Mouse (Mus musculus): Measurements from ENCODE around the gene Tmem184c. TPM values are rescaled to one million over a fixed set of nuclear protein-coding genes. Genes with fewer than 3 reads are reported as not detected.

Tmem184c gene
- total RNA-seq (2023), result 14.4 TPM

GRCm38 (mm10) chr8:77610374-77610969 lies at the start of gene Tmem184c:
TSS of gene Tmem184c (minus strand) at chr8:77610698.

DNA sequence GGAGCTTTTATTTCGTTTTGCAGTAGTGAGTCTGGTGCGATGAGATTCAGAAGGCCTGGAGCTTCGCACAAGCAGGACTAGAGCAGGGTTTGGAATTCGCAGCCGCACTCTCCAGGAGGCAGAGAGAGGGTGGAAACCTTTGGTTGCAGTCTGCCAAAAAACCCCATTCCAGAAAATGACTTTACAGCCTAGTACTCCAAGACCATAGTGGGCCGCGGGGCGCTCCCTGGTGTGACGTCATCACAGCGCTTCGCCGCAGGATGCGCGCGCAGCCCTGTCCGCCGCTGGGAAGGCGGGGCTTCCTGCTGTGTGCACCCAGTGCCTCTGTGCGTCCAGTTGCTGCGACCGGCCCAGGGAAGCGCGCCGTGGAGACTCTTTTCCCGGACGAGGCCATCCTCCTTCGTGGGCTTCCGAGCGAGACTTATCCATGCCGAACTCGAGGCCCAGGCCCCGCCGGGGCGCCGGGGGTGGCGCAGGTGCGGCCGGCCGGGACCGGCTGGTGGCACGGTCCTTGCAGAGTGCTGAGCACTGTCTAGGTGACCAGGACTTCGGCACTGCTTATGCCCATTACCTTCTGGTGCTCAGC lies 61.3 kb downstream of the Tmem184c start, which contains the start of gene Prmt9:
TSS of gene Prmt9 (plus strand) at position 277 of the 586 bp plus-strand sequence.

Other genes with a start within 250 kb of the Tmem184c start
- gene Arhgap10, start 92.7 kb downstream of the Tmem184c start, total RNA-seq (2023), result 16.3 TPM
- gene Prmt9, start 61.3 kb downstream of the Tmem184c start, total RNA-seq (2023), result 19.1 TPM
- not detected for gene Ednra, start 113.8 kb upstream of the Tmem184c start, total RNA-seq (2023)

Measured in CD8-positive naive resting alpha-beta T cell, adult 57 days (primary cell).